Mouse (Mus musculus) adrenal gland, adult 2 months (tissue): ENCODE results near the gene Rxfp4. TPM values are rescaled to one million over a fixed set of nuclear protein-coding genes. Genes with fewer than 3 reads are reported as not detected.

Source experiments
- DNase-seq: peaks from one replicate; pipeline ENCODE4 v3.0.0; 2021
- long read RNA-seq: library from polyadenylated mRNA; stranded (forward); transcript quantifications from one replicate; pipeline ENCODE4 v2.0.0, GENCODE M21; 2021
- polyA plus RNA-seq: library from polyadenylated mRNA; depleted of rRNA; stranded (reverse); fragments of >200 nt; gene quantifications from 2 replicates; pipeline ENCODE4 v1.2.3, GENCODE M21; 2012; rRNA removed
- total RNA-seq, 2 experiments: library from RNA; stranded (reverse); gene quantifications; 2 replicates each; pipeline ENCODE4 v1.2.3; 2021

The Rxfp4 gene
- total RNA-seq: not detected
- polyA plus RNA-seq: not detected in 2 replicates
- long read RNA-seq: 0 reads

GRCm38 (mm10) chr3:88652846-88653515, at the start of gene Rxfp4:
TSS of gene Rxfp4 (minus strand) at chr3:88653142.
- DNase-seq: no peak

- no peak for DNase-seq
These were observed 48.3 kb upstream of the Rxfp4 start for GRCm38 (mm10) chr3:88701222-88701621.

- no peak for DNase-seq
These were observed 47.3 kb upstream of the Rxfp4 start for GRCm38 (mm10) chr3:88700247-88700646.

GRCm38 (mm10) chr3:88698834-88699233, 45.9 kb upstream of the Rxfp4 start:
- DNase-seq: no peak

- DNase-seq: no peak
These were observed 45.1 kb upstream of the Rxfp4 start for GRCm38 (mm10) chr3:88698051-88698450.

- DNase-seq: no peak
These were observed 42.6 kb upstream of the Rxfp4 start for GRCm38 (mm10) chr3:88695545-88695944.

- no peak for DNase-seq
These were observed 36.1 kb upstream of the Rxfp4 start for GRCm38 (mm10) chr3:88689079-88689478.

- peak; percentile 54 for DNase-seq
These were observed 34.0 kb upstream of the Rxfp4 start for GRCm38 (mm10) chr3:88686734-88687611.

GRCm38 (mm10) chr3:88685958-88686451, 33.1 kb upstream of the Rxfp4 start:
- no peak for DNase-seq

- DNase-seq: peak; percentile 98
These were observed 32.3 kb upstream of the Rxfp4 start, which contains the start of gene Khdc4 for GRCm38 (mm10) chr3:88684980-88685941. TSS of gene Khdc4 (plus strand) at chr3:88685803.

- DNase-seq: no peak
These were observed 31.5 kb upstream of the Rxfp4 start for GRCm38 (mm10) chr3:88684236-88684979.

GRCm38 (mm10) chr3:88683814-88684213, 30.9 kb upstream of the Rxfp4 start:
- no peak for DNase-seq

GRCm38 (mm10) chr3:88677399-88677798, 24.5 kb upstream of the Rxfp4 start:
- DNase-seq: peak; percentile 77

- no peak for DNase-seq
These were observed 11.2 kb upstream of the Rxfp4 start for GRCm38 (mm10) chr3:88664095-88664494.

- no peak for DNase-seq
These were observed 6.9 kb upstream of the Rxfp4 start for GRCm38 (mm10) chr3:88659798-88660197.

- DNase-seq: no peak
These were observed 5.6 kb upstream of the Rxfp4 start for GRCm38 (mm10) chr3:88658441-88659127.

- no peak for DNase-seq
These were observed 2.7 kb upstream of the Rxfp4 start for GRCm38 (mm10) chr3:88655619-88656018.

GRCm38 (mm10) chr3:88654621-88655020, 1.7 kb upstream of the Rxfp4 start:
- DNase-seq: peak; percentile 48

GRCm38 (mm10) chr3:88653516-88654370, 801 bp upstream of the Rxfp4 start:
- no peak for DNase-seq
